In the genomic region with DNA sequence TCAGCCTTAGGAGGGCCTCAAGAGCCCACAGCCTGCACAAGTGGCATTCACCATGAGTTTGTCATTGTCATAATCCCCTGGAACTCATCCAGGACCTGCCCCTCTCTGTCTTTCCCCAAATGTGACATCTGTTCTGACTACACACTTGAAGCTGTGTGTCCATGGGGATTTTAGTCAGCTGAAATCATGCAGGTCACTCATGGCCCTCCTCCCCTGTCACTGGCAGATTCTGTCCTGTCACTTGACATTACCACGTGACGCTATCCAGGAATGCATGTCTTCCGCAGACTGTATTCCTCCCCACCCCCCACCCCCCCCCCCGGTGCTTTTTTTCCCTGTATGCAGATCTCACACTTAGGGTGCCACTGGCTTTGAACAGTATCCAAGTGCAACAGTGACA, we compare ENCODE assay signal across 23 mouse cellular contexts.
DNase-seq lines count a peak whose midpoint lies in the region; ATAC-seq and TF ChIP-seq lines count a peak whose summit lies in the region.
"Had no signal": no experiment of that assay in that cellular context is flagged by ENCODE, and none has a peak within 500 bp of the region (broad histone marks: within the 10 kb centered on the region; RNA-seq: fewer than 3 reads in every experiment).

No protein-coding gene starts in this region.

- H3K4me2 ChIP-seq in heart, embryonic 15.5 days = no peak overlapping the region
- H3K4me2 ChIP-seq: embryonic facial prominence, embryonic 13.5 days; hindbrain, embryonic 13.5 days; liver, embryonic 12.5 days; lung, embryonic 14.5 days; neural tube, embryonic 15.5 days had no signal

- no peaks in the 10 kb centered on the region for H3K36me3 ChIP-seq in heart, adult 2 months (ENCODE audit: control insufficient read depth, insufficient read depth, low read length)
- no peaks in the 10 kb centered on the region for H3K36me3 ChIP-seq in heart, embryonic 10.5 days
- no peaks in the 10 kb centered on the region for H3K36me3 ChIP-seq in heart, embryonic 15.5 days
- H3K36me3 ChIP-seq: embryonic facial prominence, embryonic 13.5 days; forebrain, embryonic 10.5 days; hindbrain, embryonic 13.5 days; limb, embryonic 10.5 days; liver, embryonic 12.5 days; neural tube, embryonic 15.5 days had no signal

- no peaks in the 10 kb centered on the region for H3K79me2 ChIP-seq in heart, adult 2 months (replicated peaks; ENCODE audit: control insufficient read depth, insufficient read depth, low read length)

- no peak for TF ChIP-seq POLR2A in heart, adult 2 months (IDR thresholded peaks at IDR 0.05; ENCODE audit: insufficient read depth, low read depth, low read length)

- H3K9ac ChIP-seq in heart, adult 2 months (ENCODE audit: low read depth, low read length) = no peak overlapping the region
- no peak overlapping the region for H3K9ac ChIP-seq in heart, embryonic 15.5 days
- H3K9ac ChIP-seq: embryonic facial prominence, embryonic 13.5 days; forebrain, postnatal 0 days; hindbrain, embryonic 13.5 days; liver, embryonic 12.5 days; lung, embryonic 14.5 days; neural tube, embryonic 15.5 days had no signal

- TF ChIP-seq EP300 in heart, adult 2 months (IDR thresholded peaks at IDR 0.05; ENCODE audit: insufficient read depth, low read depth, low read length) = 0 out of 2 replicates have a peak, but pooled peaks have one; percentile 16

- H3K27me3 ChIP-seq in heart, adult 2 months (ENCODE audit: control insufficient read depth, insufficient read depth, low read length) = no peaks in the 10 kb centered on the region
- H3K27me3 ChIP-seq in heart, embryonic 10.5 days (ENCODE audit: insufficient read depth, poor library complexity, severe bottlenecking) = no peaks in the 10 kb centered on the region
- no peaks in the 10 kb centered on the region for H3K27me3 ChIP-seq in heart, embryonic 15.5 days
- H3K27me3 ChIP-seq: embryonic facial prominence, embryonic 13.5 days; hindbrain, embryonic 13.5 days; liver, embryonic 12.5 days; neural tube, embryonic 15.5 days had no signal

- DNase-seq in heart, adult 2 months = peak in 1 of 2 experiments; percentile 33
- DNase-seq in heart, embryonic 10.5 days (ENCODE audit: low spot score) = no peak
- DNase-seq in retina, postnatal 1 day = peak; percentile 77
- no peak for DNase-seq in retina, embryonic 14.5 days (ENCODE audit: low spot score)
- DNase-seq in urinary bladder, adult 2 months (ENCODE audit: low spot score) = no peak
- DNase-seq: adrenal gland, postnatal 10 days; cerebellum, adult 11 months; forebrain, postnatal 0 days; kidney, postnatal 4 days; layer of hippocampus, adult 9-11 months; lung, embryonic 14.5 days; midbrain, embryonic 14.5 days; right cerebral cortex, postnatal 4 days; thymus, adult 2 months had no signal

- ATAC-seq in heart, embryonic 15.5 days (replicated peaks; ENCODE audit: insufficient number of reproducible peaks, insufficient read depth, low FRiP score, low read depth) = peak; percentile 79
- no peak for ATAC-seq in activated CD4-positive, CD25-positive, alpha-beta regulatory T cell, adult 4 months
- ATAC-seq: forebrain, postnatal 0 days; inflammation-experienced regulatory T-cells, adult 6 months; liver, embryonic 12.5 days had no signal

- WGBS in heart, adult 2 months = 36% methylated on average over 4 of the region's 4 CpGs
- 25% methylated on average over 4 of the region's 4 CpGs for WGBS in heart, embryonic 10.5 days
- 23% methylated on average over 4 of the region's 4 CpGs for WGBS in heart, embryonic 15.5 days

- intact Hi-C loops in heart, adult 2 months (cut with DNase I) = loop anchor here (5.0 kb wide), 1 partner anchor 61 kb away; no protein-coding TSS in a partner anchor

- peaks cover 4% of the 10 kb centered on the region for H3K4me1 ChIP-seq in heart, adult 2 months (ENCODE audit: control insufficient read depth, insufficient read depth, low read length)
- peaks cover 22% of the 10 kb centered on the region for H3K4me1 ChIP-seq in heart, embryonic 10.5 days
- H3K4me1 ChIP-seq in heart, embryonic 15.5 days (replicated peaks) = peaks cover 13% of the 10 kb centered on the region
- H3K4me1 ChIP-seq: forebrain, embryonic 10.5 days; hindbrain, embryonic 13.5 days; limb, embryonic 10.5 days; neural tube, embryonic 15.5 days had no signal

- no peaks in the 10 kb centered on the region for H3K9me3 ChIP-seq in heart, embryonic 10.5 days
- no peaks in the 10 kb centered on the region for H3K9me3 ChIP-seq in heart, embryonic 15.5 days (replicated peaks)
- H3K9me3 ChIP-seq: embryonic facial prominence, embryonic 13.5 days; forebrain, embryonic 10.5 days; hindbrain, embryonic 13.5 days; limb, embryonic 10.5 days; liver, embryonic 12.5 days; neural tube, embryonic 15.5 days had no signal

- H3K4me3 ChIP-seq in heart, adult 2 months = no peak overlapping the region
- H3K4me3 ChIP-seq in heart, embryonic 10.5 days = no peak overlapping the region
- H3K4me3 ChIP-seq in heart, embryonic 15.5 days = no peak overlapping the region
- H3K4me3 ChIP-seq: embryonic facial prominence, embryonic 13.5 days; forebrain, embryonic 10.5 days; hindbrain, embryonic 13.5 days; limb, embryonic 10.5 days; liver, embryonic 12.5 days; neural tube, embryonic 15.5 days had no signal

- no peak overlapping the region for H3K27ac ChIP-seq in heart, adult 2 months
- no peak overlapping the region for H3K27ac ChIP-seq in heart, embryonic 10.5 days
- peak overlapping the region; percentile 70 for H3K27ac ChIP-seq in heart, embryonic 15.5 days
- H3K27ac ChIP-seq: embryonic facial prominence, embryonic 13.5 days; forebrain, embryonic 10.5 days; hindbrain, embryonic 13.5 days; limb, embryonic 10.5 days; liver, embryonic 12.5 days; neural tube, embryonic 15.5 days had no signal

- TF ChIP-seq CTCF in heart, adult 2 months (IDR thresholded peaks at IDR 0.05) = no peak
